Mouse (Mus musculus): Measurements from ENCODE around the gene Gm35315.
A peak's percentile ranks its signal among the peaks of the same experiment; 100 is the strongest.
"Not testable (repeated sequence)": the region's sequence is repeated elsewhere in the genome, so short reads cannot be mapped to it uniquely, and the experiment has no call there.

The Gm35315 gene

DNA sequence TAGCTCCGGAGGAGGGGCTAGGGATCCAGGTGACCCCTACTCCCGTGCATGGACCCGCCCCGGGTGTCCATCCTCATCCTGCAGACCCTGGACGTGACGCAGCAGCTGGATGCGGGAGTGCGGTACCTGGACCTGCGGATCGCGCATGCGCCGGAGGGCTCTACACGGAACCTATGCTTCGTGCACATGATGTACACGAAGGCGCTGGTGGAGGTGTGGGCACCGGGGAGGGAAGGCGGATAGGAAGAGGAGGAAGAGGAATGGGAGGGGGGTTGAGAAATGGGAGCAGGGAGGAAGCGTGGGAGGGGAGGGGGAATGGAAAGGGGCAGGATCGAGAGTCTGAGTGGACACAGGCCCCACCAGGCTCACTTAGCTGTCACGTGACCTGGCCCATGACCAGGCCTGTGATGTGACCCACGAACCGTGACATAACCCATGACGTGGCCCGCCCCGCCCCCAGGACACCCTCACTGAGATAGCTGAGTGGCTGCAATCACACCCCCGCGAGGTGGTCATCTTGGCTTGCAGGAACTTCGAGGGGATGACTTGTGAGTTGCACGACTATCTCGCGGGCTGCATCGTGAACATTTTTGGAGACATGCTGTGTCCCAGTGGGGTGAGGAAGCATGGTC, 7.6 kb upstream of the Gm35315 start:
- peak; percentile 74 to 79 for DNase-seq (ENCODE audit: low spot score in 2 of 2)

DNA sequence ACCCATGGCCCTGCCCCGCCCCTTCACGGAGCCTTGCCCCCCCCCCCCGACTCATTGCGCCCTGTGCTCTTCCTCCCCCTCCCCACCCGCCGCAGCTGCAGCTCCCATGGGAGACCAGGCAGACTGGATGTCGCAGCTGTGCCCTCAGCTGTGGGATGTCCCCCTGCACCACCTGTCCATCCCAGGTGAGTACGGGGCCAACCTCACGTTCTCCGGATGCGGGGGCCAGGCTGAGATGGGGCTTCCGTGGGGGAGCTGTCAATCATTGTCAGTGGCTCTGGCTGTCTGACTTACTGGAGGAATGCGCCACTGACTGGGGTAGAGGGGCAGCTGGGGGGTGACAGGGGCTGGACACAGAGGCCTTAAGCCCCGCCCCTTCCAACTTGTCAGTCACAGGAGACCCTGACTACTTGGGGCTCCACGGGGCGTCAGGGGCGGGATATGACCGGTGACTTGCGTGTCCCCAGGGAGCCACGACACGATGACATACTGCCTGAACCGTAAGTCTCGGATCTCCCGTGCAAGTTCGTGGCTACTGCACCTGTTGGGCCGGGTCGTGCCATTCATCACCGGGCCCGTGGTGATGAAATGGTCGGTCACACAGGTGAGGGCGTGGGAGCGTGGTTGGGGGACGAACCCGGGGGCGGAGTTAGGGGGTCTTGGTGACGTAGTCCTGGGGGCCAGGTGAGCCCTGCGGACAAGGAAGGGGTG, 6.9 kb upstream of the Gm35315 start:
- peak; percentile 28 to 30 for DNase-seq (ENCODE audit: low spot score in 2 of 2)

DNA sequence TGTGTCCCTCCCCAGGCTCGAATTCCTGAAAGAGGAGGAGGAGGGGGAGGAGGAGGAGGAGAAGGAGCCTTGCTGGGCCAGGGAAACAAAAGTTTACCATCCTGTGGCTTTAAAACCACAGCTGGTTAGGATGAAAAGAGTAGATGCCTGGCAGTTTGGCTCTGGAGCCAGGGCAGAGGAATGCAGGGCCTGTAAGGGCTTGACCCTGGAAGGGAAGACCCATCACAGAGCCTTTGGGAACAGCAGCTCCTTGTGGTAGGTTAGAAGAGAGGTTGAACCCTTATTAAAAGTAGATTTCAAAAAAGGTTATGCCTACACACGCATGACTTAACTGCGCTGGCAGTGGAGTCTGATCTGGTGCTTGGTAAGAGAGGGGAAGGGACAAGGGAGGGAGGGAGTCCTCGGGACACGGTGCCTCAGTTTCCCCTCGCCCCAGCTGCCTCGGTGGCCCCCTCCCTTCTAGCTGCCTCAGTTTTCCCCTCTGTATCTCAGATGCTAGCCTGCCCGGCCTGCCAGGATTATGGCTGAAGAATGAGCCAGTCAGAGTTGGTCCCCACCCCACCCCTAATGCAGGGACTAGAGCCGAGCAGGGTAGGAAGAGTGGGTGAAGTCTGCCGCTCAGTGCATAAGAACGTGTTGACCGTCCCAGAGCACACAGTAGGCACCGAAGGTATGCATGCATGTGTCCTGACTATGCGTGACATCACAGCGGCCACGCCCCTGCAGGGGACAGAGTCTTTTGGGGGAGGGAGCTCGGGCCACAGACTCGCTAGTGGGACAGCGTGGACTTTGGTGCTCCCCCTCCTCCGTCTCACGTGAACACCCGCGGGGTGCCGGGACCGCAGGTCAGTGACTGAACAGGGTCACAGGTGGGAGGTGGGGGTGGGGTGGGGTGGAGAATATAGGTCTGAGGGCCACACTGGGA, 5.7 kb upstream of the Gm35315 start, which contains the start of gene Plcxd1:
Gene Plcxd1 (plus strand): TSS at position 314 of the 925 bp plus-strand sequence.
- DNase-seq (ENCODE audit: low spot score in 2 of 2): no peak

DNA sequence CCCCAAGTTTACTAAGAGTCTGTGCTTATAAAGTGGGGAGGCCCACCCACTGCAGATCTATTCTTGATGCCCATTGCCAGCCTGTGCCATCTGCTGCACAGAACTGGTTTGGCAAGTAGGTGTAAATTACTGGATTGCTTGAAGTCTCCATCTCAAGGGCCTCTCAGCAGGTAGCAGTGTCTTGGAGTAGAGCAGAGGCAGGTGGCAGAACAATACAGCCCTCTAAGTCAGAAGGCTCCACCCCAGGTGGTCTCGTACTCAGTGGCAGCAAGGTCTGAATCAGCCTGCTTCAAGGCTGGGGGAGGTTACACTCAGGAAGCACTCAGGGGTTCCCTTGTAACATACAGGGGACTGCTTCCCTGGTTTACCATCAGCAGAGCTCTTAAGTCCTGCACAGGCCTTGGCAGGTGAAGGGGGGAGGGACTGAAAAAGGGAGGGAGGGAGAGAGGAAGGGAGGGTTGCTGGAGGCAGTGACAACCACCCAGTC, 4.8 kb upstream of the Gm35315 start:
- peak; percentile 37 to 52 for DNase-seq (ENCODE audit: low spot score in 2 of 2)

DNA sequence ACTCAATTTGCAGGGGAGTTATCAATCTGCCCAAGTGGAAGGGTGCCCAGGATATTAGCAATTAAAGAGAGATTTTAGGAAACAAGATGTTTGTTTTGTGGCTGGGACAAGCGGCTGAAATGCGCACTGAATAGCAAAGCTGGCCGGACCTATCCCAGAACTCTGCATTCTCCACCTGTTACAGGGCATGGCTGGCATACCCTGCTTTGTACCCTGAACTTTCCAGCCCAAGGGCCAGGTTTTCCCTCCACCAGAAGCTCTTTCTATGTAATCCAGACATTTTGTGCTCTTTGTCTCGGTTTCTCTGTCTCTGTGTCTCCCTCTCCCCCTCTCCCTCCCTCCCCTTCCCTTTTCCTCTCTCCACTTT, 610 bp upstream of the Gm35315 start:
- no peak for DNase-seq (ENCODE audit: low spot score in 2 of 2)

DNA sequence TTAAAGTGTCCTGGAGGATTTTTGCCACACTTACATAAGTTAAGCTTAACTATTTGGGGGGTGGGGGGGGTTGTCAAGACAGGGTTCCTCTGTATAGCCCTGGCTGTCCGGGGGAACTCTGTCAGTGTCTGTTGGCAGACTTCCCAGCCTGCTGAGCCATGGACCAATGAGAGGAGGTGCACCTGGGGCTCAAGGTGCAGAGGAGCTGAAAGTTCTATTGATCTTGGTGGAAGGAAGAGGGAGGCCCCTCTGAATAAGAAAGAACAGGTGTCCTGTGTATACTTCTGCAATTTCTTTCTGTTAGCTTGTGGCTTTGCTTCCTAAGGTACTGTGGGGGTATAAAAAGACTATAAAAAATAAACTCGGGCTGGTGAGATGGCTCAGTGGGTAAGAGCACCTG, 2.7 kb downstream of the Gm35315 start:
- no peak for DNase-seq (ENCODE audit: low spot score in 2 of 2)

DNA sequence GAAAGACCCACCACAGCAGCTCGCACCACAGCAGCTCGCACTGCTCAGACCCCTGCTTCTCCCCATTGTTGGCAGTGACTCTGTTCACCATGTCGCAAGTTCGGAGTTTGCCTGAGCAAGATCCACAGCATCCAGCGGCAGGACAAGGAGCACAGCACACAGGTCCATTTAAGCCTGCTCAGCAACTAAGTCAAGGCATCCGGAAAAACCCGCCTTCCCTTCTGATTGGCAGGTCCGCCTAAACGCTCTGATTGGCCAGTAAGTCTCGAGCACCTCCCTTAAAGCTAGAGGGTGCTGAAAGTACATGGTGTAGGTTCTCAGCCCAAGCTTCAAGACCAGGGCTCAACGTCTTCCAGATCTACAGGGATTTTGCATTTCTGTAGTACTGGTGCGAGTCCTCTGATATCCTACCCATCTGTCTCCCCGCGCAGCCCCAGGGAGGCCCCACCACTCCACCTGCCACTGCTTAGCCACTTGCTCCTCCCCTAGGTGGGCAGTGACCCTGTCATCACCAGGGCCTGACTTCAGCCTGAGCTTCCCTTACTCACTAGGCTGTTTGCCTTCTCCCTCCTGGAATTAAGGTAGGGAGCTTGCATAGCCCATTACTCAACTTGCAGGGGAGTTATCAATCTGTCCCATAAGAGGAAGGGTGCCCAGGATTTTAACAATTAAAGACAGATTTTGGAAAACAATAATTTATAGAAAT, 7.9 kb downstream of the Gm35315 start:
- no peak for DNase-seq (ENCODE audit: low spot score in 2 of 2)

DNA sequence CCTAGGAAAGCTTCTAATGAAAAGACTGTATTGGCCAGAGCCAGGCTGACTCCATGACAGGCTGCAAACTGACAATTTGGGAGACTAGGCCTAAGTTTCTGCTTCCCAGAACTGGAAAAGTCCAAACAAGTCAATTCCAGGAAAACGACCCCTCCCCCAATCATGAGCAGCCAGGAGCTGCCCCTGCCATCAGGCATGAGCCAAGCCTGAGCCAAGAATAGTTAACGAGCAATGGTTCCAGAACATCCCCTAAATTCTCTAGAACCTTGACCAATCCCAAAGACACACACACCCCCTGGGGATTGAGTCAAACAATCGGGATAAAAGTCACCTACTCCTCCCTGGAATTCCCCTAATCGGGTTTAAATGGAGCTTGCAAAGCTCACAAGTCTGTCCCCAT, 11.3 kb downstream of the Gm35315 start:
- DNase-seq (ENCODE audit: low spot score in 2 of 2): no peak

DNA sequence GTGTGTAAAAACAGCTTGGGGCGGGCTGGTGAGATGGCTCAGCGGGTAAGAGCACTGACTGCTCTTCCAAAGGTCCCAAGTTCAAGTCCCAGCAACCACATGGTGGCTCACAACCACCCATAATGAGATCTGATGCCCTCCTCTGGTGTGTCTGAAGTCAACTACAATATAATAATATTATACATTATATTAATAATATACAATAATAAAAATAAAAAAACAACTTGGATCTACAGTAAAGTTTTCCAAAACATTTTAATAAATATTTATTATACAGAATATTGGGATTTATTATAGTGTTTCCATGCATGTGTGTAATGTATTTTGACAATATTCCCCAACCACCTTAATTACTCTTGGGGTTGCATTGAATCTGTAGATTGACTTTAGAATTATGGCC, 21.8 kb downstream of the Gm35315 start, which contains the start of gene Gm17655:
Gene Gm17655 (minus strand): TSS at position 101 of the 400 bp plus-strand sequence.
- not testable (repeated sequence) for DNase-seq (ENCODE audit: low spot score in 2 of 2)

DNA sequence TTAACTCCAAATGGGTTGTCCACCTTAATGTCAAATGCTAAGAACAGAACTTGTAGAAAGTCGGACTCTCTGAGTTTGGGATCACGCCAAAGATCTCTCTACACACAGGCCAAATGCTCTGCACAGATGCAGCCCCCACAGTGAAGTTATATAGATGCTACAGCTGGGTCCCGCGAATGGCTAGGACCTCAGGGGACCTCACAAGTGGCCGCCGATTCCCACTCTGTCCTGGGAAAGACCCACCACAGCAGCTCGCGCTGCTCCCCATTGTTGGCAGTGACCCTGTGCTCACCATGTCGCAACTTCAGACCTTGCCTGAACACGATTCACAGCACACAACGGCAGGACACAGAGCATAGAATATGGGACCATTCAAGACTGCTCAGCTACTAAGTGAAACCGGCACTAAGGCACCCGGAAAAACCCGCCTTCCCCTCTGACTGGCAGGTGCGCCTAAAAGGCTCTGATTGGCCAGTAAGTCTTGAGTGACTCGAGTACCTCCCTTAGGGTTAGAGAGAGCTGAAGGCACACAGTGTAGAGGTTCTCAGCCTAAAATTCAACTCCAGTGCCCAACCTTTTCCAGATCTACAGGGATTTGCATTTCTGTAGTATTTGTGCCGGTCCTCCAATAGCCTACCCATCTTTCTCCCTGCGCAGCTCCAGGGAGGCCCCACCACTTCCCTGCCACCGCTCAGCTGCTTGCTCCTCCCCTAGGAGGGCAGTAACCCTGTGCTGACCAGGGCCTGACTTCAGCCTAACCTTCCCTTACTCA, 36.4 kb downstream of the Gm35315 start:
- peak; percentile 73 to 86 for DNase-seq (ENCODE audit: low spot score in 2 of 2)
